Mouse (Mus musculus) B cell, adult 2 months (primary cell): Measurements from ENCODE around the gene Bcas1.

ENCODE experiments used
- DNase-seq, 2 experiments: peaks; one replicate each; pipeline ENCODE4 v3.0.0; 2022

Bcas1 gene

GRCm38 (mm10) chr2:170345410-170345793 is 82.2 kb downstream of the Bcas1 start:
- peak; percentile 61 to 65 for DNase-seq

GRCm38 (mm10) chr2:170344502-170345409 is 82.9 kb downstream of the Bcas1 start:
- DNase-seq = no peak

- DNase-seq = no peak
These were observed 83.8 kb downstream of the Bcas1 start for GRCm38 (mm10) chr2:170343819-170344317.

- DNase-seq = peak; percentile 86 to 89
These were observed 84.4 kb downstream of the Bcas1 start for GRCm38 (mm10) chr2:170343133-170343818.

- no peak for DNase-seq
These were observed 85.3 kb downstream of the Bcas1 start for GRCm38 (mm10) chr2:170342312-170342830.

GRCm38 (mm10) chr2:170341179-170341578 is 86.5 kb downstream of the Bcas1 start:
- no peak for DNase-seq

GRCm38 (mm10) chr2:170336266-170336760 is 91.3 kb downstream of the Bcas1 start:
- no peak for DNase-seq

- DNase-seq = no peak
These were observed 92.5 kb downstream of the Bcas1 start for GRCm38 (mm10) chr2:170335168-170335567.

- DNase-seq = no peak
These were observed 95.8 kb downstream of the Bcas1 start for GRCm38 (mm10) chr2:170331870-170332269.

GRCm38 (mm10) chr2:170330466-170330865 is 97.2 kb downstream of the Bcas1 start:
- no peak for DNase-seq

- no peak for DNase-seq
These were observed 97.7 kb downstream of the Bcas1 start for GRCm38 (mm10) chr2:170329921-170330320.

- peak in 1 of 2 experiments; percentile 41 for DNase-seq
These were observed 103.7 kb downstream of the Bcas1 start for GRCm38 (mm10) chr2:170323925-170324347.

GRCm38 (mm10) chr2:170322013-170322414 is 105.6 kb downstream of the Bcas1 start:
- DNase-seq = peak in 1 of 2 experiments; percentile 11

GRCm38 (mm10) chr2:170321579-170321978 is 106.1 kb downstream of the Bcas1 start:
- DNase-seq = no peak

GRCm38 (mm10) chr2:170319533-170320463 is 107.8 kb downstream of the Bcas1 start:
- no peak for DNase-seq

- DNase-seq = peak; percentile 76 to 78
These were observed 108.7 kb downstream of the Bcas1 start for GRCm38 (mm10) chr2:170318713-170319532.

GRCm38 (mm10) chr2:170316774-170317173 is 110.9 kb downstream of the Bcas1 start:
- DNase-seq = no peak

- DNase-seq = no peak
These were observed 111.3 kb downstream of the Bcas1 start for GRCm38 (mm10) chr2:170316344-170316743.

GRCm38 (mm10) chr2:170310988-170311359 is 116.7 kb downstream of the Bcas1 start:
- no peak for DNase-seq

- no peak for DNase-seq
These were observed 117.2 kb downstream of the Bcas1 start for GRCm38 (mm10) chr2:170310310-170310987.

- DNase-seq = no peak
These were observed 118.7 kb downstream of the Bcas1 start for GRCm38 (mm10) chr2:170308966-170309365.
